Mouse (Mus musculus) erythroblast, embryonic 14.5 days (primary cell): ENCODE data around the gene Rai14. TPM values are rescaled to one million over a fixed set of nuclear protein-coding genes. Genes with fewer than 3 reads are reported as not detected.

ENCODE experiments used
- H3K27me3 ChIP-seq: 2 replicates; pipeline ENCODE4 v1.6.1; 2012; ENCODE audit warnings: inconsistent platforms; ENCODE audit not compliant: control insufficient read depth
- H3K36me3 ChIP-seq: 2 replicates; pipeline ENCODE4 v1.6.1; 2012; ENCODE audit warnings: mild to moderate bottlenecking, inconsistent platforms; ENCODE audit not compliant: control insufficient read depth
- H3K4me1 ChIP-seq: 2 replicates; pipeline ENCODE4 v1.6.1; 2012; ENCODE audit warnings: inconsistent platforms; ENCODE audit not compliant: control insufficient read depth
- H3K4me3 ChIP-seq: replicated peaks from 2 replicates; pipeline ENCODE3; 2012; ENCODE audit warnings: moderate library complexity, mild to moderate bottlenecking, inconsistent platforms
- H3K9me3 ChIP-seq: 2 replicates; pipeline ENCODE4 v1.6.1; 2012; ENCODE audit warnings: low read length, inconsistent platforms, mixed read lengths; ENCODE audit not compliant: control insufficient read depth
- GATA1 ChIP-seq: IDR thresholded peaks from 2 replicates; pipeline ENCODE4 v1.6.1; 2012; ENCODE audit warnings: low read length, inconsistent platforms, mixed read lengths
- TAL1 ChIP-seq: IDR thresholded peaks from 3 replicates; pipeline ENCODE4 v1.6.1; 2012; ENCODE audit warnings: low read length, inconsistent platforms, mixed read lengths
- polyA plus RNA-seq: library from polyadenylated mRNA; stranded (reverse); fragments of >175 nt; gene quantifications from 2 replicates; pipeline ENCODE4 v1.2.3, GENCODE M21; 2012

Gene Rai14
- polyA plus RNA-seq, 1 experiment, result not detected

- no peaks in the 10 kb centered on the region for H3K4me1 ChIP-seq
- no peak overlapping the region for H3K4me3 ChIP-seq
- no peaks in the 10 kb centered on the region for H3K36me3 ChIP-seq
- no peaks in the 10 kb centered on the region for H3K9me3 ChIP-seq
- no peaks in the 10 kb centered on the region for H3K27me3 ChIP-seq
- no peak for TF ChIP-seq TAL1
- TF ChIP-seq GATA1, result no peak
Measured at GRCm38 (mm10) chr15:10746303-10747051, 32.1 kb upstream of the Rai14 start.

GRCm38 (mm10) chr15:10742441-10742840 is 28.0 kb upstream of the Rai14 start:
- TF ChIP-seq GATA1 (no peak), TAL1 (no peak)
- Histone ChIP-seq H3K4me1 (no peaks in the 10 kb centered on the region), H3K36me3 (no peaks in the 10 kb centered on the region), H3K9me3 (no peaks in the 10 kb centered on the region), H3K4me3 (no peak overlapping the region), H3K27me3 (no peaks in the 10 kb centered on the region)

DNA sequence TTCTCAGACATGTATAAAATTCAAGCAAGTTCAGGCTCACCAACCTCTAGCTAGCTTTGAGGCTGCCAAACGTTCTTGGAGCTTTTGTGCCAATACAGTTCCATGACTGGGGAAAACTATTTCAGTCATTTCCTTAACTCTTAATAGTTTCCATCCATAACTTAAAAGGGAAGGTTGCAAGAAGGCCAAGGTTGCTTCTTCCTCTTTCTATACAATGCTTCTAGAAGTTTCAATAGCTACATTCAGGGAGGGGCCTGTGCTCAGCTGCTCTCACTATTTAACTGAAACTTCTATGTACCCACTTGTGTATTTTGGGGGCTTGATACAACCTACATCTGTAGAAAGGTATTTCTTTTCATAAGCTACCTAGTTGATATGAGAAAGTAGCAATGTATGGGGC is 24.9 kb upstream of the Rai14 start:
- Histone ChIP-seq H3K27me3 (no peaks in the 10 kb centered on the region), H3K4me1 (no peaks in the 10 kb centered on the region), H3K4me3 (no peak overlapping the region), H3K36me3 (no peaks in the 10 kb centered on the region), H3K9me3 (no peaks in the 10 kb centered on the region)
- TF ChIP-seq GATA1 (no peak), TAL1 (no peak)

DNA sequence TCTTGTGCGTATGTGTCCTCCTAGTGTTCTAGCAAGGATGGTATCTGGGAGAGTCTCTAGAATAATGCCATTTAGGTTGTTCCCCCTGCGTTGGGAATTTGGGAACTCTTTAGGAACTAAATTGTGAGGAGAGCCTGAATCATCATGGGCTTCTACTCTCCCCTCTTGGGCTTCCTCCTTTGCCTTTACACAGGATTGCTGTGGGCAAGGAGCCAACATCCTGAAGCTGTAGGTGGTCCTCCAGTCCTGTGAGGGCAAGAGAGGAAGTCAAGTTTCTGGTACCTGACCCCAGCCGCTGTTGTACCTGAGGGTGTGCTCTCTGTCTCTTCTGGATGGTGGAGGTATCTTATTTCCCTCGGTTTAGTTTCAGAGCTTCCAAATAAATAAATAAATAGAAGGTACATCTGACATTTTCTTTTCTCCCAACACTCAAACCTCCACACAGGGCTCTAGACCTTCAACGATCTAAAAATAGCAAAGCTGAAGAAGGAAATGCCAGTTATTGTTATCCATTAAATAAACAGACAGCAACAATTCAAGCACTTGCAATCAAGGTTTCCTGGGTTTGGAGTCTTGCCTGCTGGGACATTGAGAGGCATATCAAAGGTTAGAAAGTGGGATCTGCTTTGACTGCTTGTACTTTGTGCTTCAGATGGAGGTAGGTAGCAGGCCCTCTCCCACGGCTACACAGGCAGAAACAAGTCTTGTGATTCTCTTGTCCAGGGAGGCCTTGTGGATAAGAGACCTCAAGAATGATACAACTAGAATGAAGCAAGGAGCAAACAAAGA is 24.1 kb upstream of the Rai14 start:
- Histone ChIP-seq H3K36me3 (no peaks in the 10 kb centered on the region), H3K4me3 (no peak overlapping the region), H3K9me3 (no peaks in the 10 kb centered on the region), H3K27me3 (no peaks in the 10 kb centered on the region), H3K4me1 (no peaks in the 10 kb centered on the region)
- TF ChIP-seq TAL1, result no peak

- no peaks in the 10 kb centered on the region for H3K9me3 ChIP-seq
- H3K4me1 ChIP-seq, result no peaks in the 10 kb centered on the region
- no peaks in the 10 kb centered on the region for H3K27me3 ChIP-seq
- no peaks in the 10 kb centered on the region for H3K36me3 ChIP-seq
- no peak for TF ChIP-seq GATA1
- TF ChIP-seq TAL1, result no peak
- H3K4me3 ChIP-seq, result no peak overlapping the region
Measured at GRCm38 (mm10) chr15:10735948-10736347, 21.5 kb upstream of the Rai14 start.

DNA sequence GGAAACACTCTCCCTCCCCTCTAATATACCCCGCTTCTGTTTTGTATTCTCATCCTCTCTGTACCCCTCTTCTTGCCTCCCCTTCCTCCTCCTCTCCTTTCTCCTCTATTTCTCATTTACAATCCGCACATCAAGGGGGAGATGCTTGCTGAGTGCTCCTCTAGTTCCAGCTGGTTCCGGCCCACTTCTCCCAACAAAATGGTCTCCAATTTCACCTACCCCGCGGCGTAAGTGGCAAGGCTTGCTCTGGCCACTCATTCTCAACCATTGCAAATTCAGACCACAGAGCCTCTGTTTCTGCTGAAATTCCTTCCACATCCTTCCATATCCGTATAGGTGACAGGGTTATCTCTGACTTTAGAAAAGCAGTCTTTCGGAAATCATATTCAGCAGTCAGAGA is 20.8 kb upstream of the Rai14 start:
- no peak overlapping the region for H3K4me3 ChIP-seq
- no peaks in the 10 kb centered on the region for H3K27me3 ChIP-seq
- H3K9me3 ChIP-seq, result no peaks in the 10 kb centered on the region
- TF ChIP-seq TAL1 (no peak), GATA1 (no peak)
- H3K4me1 ChIP-seq, result no peaks in the 10 kb centered on the region
- no peaks in the 10 kb centered on the region for H3K36me3 ChIP-seq

DNA sequence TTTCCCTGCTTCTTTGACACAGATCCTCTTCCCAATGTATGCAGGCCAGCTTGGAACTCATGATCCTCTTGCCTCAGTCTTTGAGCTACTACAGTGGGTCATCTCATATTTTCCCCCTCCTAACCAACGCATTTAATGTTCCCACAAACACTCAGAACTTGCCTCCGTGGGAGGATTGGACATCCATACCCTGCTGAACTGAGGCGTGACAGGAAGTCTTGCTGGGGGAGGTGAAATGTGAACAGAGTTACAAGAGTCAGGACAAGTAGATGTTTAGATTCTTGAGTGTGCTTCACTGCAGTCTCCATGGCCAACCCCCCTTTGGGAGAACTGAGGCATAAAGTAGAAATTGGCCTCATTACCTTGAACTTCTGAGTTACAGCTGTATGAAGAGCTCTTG is 17.0 kb upstream of the Rai14 start:
- H3K27me3 ChIP-seq, result no peaks in the 10 kb centered on the region
- no peak overlapping the region for H3K4me3 ChIP-seq
- no peaks in the 10 kb centered on the region for H3K36me3 ChIP-seq
- no peaks in the 10 kb centered on the region for H3K9me3 ChIP-seq
- no peaks in the 10 kb centered on the region for H3K4me1 ChIP-seq
- TF ChIP-seq GATA1, result no peak
- no peak for TF ChIP-seq TAL1

- no peaks in the 10 kb centered on the region for H3K36me3 ChIP-seq
- H3K4me1 ChIP-seq, result no peaks in the 10 kb centered on the region; the same call in 1 of the 2 replicates
- no peak overlapping the region for H3K4me3 ChIP-seq
- TF ChIP-seq TAL1 (no peak), GATA1 (no peak)
- no peaks in the 10 kb centered on the region for H3K9me3 ChIP-seq
- H3K27me3 ChIP-seq, result no peaks in the 10 kb centered on the region
Measured at GRCm38 (mm10) chr15:10726272-10726671, 11.8 kb upstream of the Rai14 start.

- TF ChIP-seq TAL1 (no peak), GATA1 (no peak)
Measured at GRCm38 (mm10) chr15:10724857-10725256, 10.4 kb upstream of the Rai14 start.

More at GRCm38 (mm10) chr15:10724857-10725256, 10.4 kb upstream of the Rai14 start:
- no peak overlapping the region for H3K4me3 ChIP-seq
- H3K4me1 ChIP-seq, result no peaks in the 10 kb centered on the region; the same call in 1 of the 2 replicates
- H3K27me3 ChIP-seq, result no peaks in the 10 kb centered on the region
- no peaks in the 10 kb centered on the region for H3K36me3 ChIP-seq
- no peaks in the 10 kb centered on the region for H3K9me3 ChIP-seq
